Mouse (Mus musculus) liver, embryonic 14.5 days (tissue): Measurements from ENCODE around the gene Tesk1. TPM values are rescaled to one million over a fixed set of nuclear protein-coding genes. Genes with fewer than 3 reads are reported as not detected.
A peak's percentile ranks its signal among the peaks of the same experiment; 100 is the strongest.

Experiments used
- ATAC-seq: fragments of 200-750 bp; cut with Nextera tagmentation; 2 replicates; pipeline ENCODE4 v1.8.0; 2017; ENCODE audit warnings: moderate number of reproducible peaks, mild to moderate bottlenecking, moderate library complexity; ENCODE audit not compliant: insufficient read depth
- DNase-seq, 3 experiments: peaks; one replicate each; pipeline ENCODE4 v3.0.0-alpha.2; 2012 to 2013; ENCODE audit warnings: low read depth in 3 of 3, low spot score in 3 of 3
- H3K27ac ChIP-seq: fragments of 300-500 bp; sonication (generic); 2 replicates; pipeline ENCODE4 v1.5.1; 2014; ENCODE audit warnings: moderate library complexity, mild to moderate bottlenecking, control low read depth, inconsistent platforms
- H3K27me3 ChIP-seq: fragments of 300-500 bp; sonication (generic); 2 replicates; pipeline ENCODE4 v1.6.1; 2014; ENCODE audit warnings: mild to moderate bottlenecking, low read length, moderate library complexity; ENCODE audit not compliant: control insufficient read depth, insufficient read depth
- H3K36me3 ChIP-seq: fragments of 300-500 bp; sonication (generic); replicated peaks from 2 replicates; pipeline ENCODE4 v1.6.1; 2014; ENCODE audit warnings: low read depth; ENCODE audit not compliant: control insufficient read depth, insufficient read depth
- H3K4me1 ChIP-seq, 2 experiments: fragments of 200-500 bp in 1 of 2; fragments of 300-500 bp in 1 of 2; sonication (generic) in 1 of 2; replicated peaks; 2 replicates each; pipeline ENCODE4 v1.6.1; 2012 to 2014; ENCODE audit warnings: antibody characterized with exemption in 1 of 2, inconsistent platforms in 1 of 2, low read length in 1 of 2; ENCODE audit not compliant: control insufficient read depth in 2 of 2, insufficient read depth in 2 of 2
- H3K4me2 ChIP-seq: fragments of 300-500 bp; sonication (generic); 2 replicates; pipeline ENCODE4 v1.6.1; 2014; ENCODE audit warnings: low read depth, mild to moderate bottlenecking, control low read depth, moderate library complexity
- H3K4me3 ChIP-seq, 2 experiments: fragments of 200-500 bp in 1 of 2; fragments of 300-500 bp in 1 of 2; sonication (generic) in 1 of 2; 2 replicates each; pipeline ENCODE4 v1.5.1; 2012 to 2014; ENCODE audit warnings: low read depth in 2 of 2, low read length in 2 of 2, mild to moderate bottlenecking in 2 of 2, control low read depth in 1 of 2, inconsistent platforms in 1 of 2, moderate library complexity in 1 of 2; ENCODE audit not compliant: insufficient read depth in 1 of 2
- H3K9ac ChIP-seq: fragments of 300-500 bp; sonication (generic); replicated peaks from 2 replicates; pipeline ENCODE4 v1.6.1; 2014; ENCODE audit warnings: mild to moderate bottlenecking, control low read depth, moderate library complexity
- H3K9me3 ChIP-seq: fragments of 300-500 bp; sonication (generic); 2 replicates; pipeline ENCODE4 v1.6.1; 2016; ENCODE audit warnings: low read length, mixed read lengths; ENCODE audit not compliant: control insufficient read depth
- CTCF ChIP-seq: IDR thresholded peaks from 2 replicates; pipeline ENCODE4 v1.5.1; 2016; ENCODE audit warnings: antibody characterized with exemption, low read depth, control low read depth
- EP300 ChIP-seq: IDR thresholded peaks from 2 replicates; pipeline ENCODE4 v1.6.1; 2016; ENCODE audit warnings: antibody characterized with exemption, low read depth
- WGBS: fragments of 180-500 bp; shearing (Covaris S2); extraction: QIAGEN DNeasy Blood & Tissue Kit; methylation state at CpG from one replicate; pipeline ENCODE4 v1.1.7; 2014; ENCODE audit not compliant: insufficient replicate concordance; 5-methylcytosine and 5-hydroxymethylcytosine counted together
- polyA plus RNA-seq, 2 experiments: library from polyadenylated mRNA; depleted of rRNA in 1 of 2; stranded (reverse) in 1 of 2; unstranded in 1 of 2; fragments of >200 nt; fragmentation: Nextera tagmentation in 1 of 2; extraction: Ambion mirVana in 1 of 2; gene quantifications; 2 replicates each; pipeline versions ENCODE4 v1.2.1 to v1.2.3; 2012 to 2014

Gene Tesk1
- polyA plus RNA-seq, 2 experiments = 0.65 to 3.3 TPM

- no peak for TF ChIP-seq CTCF
- no peak for TF ChIP-seq EP300
- H3K9me3 ChIP-seq = no peaks in the 10 kb centered on the region
- ATAC-seq (peak; percentile 61), DNase-seq (peak; percentile 45 to 53 (median 47))
- peak overlapping the region; percentile 94 for H3K4me2 ChIP-seq
- peak overlapping the region; percentile 41 for H3K9ac ChIP-seq
- peak overlapping the region; percentile 58 to 69 for H3K4me3 ChIP-seq
- no peaks in the 10 kb centered on the region for H3K36me3 ChIP-seq
- H3K27ac ChIP-seq = peak overlapping the region; percentile 4; the same call in 1 of the 2 replicates
- under 1% methylated on average over 87 of the region's 88 CpGs for WGBS
- 0 out of 4 replicates have a peak, but pooled peaks cover 0 to 2% of the 10 kb centered on the region in 2 experiments for H3K4me1 ChIP-seq
- peaks cover 10% of the 10 kb centered on the region for H3K27me3 ChIP-seq
These were observed 970 bp downstream of the Tesk1 start for GRCm38 (mm10) chr4:43442456-43443361.

- ATAC-seq (no peak), DNase-seq (no peak)
- Histone ChIP-seq H3K4me1 (0 out of 4 replicates have a peak, but pooled peaks cover 0 to 2% of the 10 kb centered on the region in 2 experiments), H3K4me3 (peak overlapping the region; percentile 27 to 58), H3K36me3 (no peaks in the 10 kb centered on the region), H3K27ac (no peak overlapping the region), H3K9ac (peak overlapping the region; percentile 41), H3K4me2 (peak overlapping the region; percentile 94), H3K9me3 (no peaks in the 10 kb centered on the region), H3K27me3 (peaks cover 10% of the 10 kb centered on the region)
- TF ChIP-seq EP300 (no peak), CTCF (no peak)
- WGBS = 4% methylated on average over 28 of the region's 28 CpGs
These were observed 1.8 kb downstream of the Tesk1 start for GRCm38 (mm10) chr4:43443511-43443910.

GRCm38 (mm10) chr4:43447251-43447650 is 5.5 kb downstream of the Tesk1 start:
- no peak for DNase-seq
- TF ChIP-seq EP300 = no peak
- TF ChIP-seq CTCF = no peak
- peaks cover 13% of the 10 kb centered on the region for H3K27me3 ChIP-seq
- no peaks in the 10 kb centered on the region for H3K36me3 ChIP-seq
- H3K9me3 ChIP-seq = no peaks in the 10 kb centered on the region
- 83% methylated on average over 13 of the region's 13 CpGs for WGBS
- 0 out of 4 replicates have a peak, but pooled peaks cover 0 to 2% of the 10 kb centered on the region in 2 experiments for H3K4me1 ChIP-seq
- no peak overlapping the region for H3K4me2 ChIP-seq
- ATAC-seq = no peak
- H3K4me3 ChIP-seq = no peak overlapping the region
- no peak overlapping the region for H3K27ac ChIP-seq
- no peak overlapping the region for H3K9ac ChIP-seq

GRCm38 (mm10) chr4:43448554-43448953 is 6.8 kb downstream of the Tesk1 start:
- TF ChIP-seq EP300 (no peak), CTCF (no peak)
- 60% methylated on average over 3 of the region's 3 CpGs for WGBS
- Histone ChIP-seq H3K9me3 (no peaks in the 10 kb centered on the region), H3K27me3 (peaks cover 19% of the 10 kb centered on the region), H3K4me2 (no peak overlapping the region), H3K9ac (no peak overlapping the region), H3K4me3 (no peak overlapping the region), H3K36me3 (no peaks in the 10 kb centered on the region), H3K27ac (no peak overlapping the region), H3K4me1 (no peaks in the 10 kb centered on the region)
- no peak for DNase-seq
- ATAC-seq = no peak

GRCm38 (mm10) chr4:43452315-43452714 is 10.6 kb downstream of the Tesk1 start:
- WGBS = 33% methylated on average over 11 of the region's 11 CpGs
- no peak overlapping the region for H3K9ac ChIP-seq
- peaks cover 26% of the 10 kb centered on the region for H3K27me3 ChIP-seq
- no peaks in the 10 kb centered on the region for H3K9me3 ChIP-seq
- no peak overlapping the region for H3K4me3 ChIP-seq
- no peak overlapping the region for H3K27ac ChIP-seq
- H3K36me3 ChIP-seq = no peaks in the 10 kb centered on the region
- no peak for DNase-seq
- no peak for ATAC-seq
- TF ChIP-seq EP300 = no peak
- TF ChIP-seq CTCF = no peak
- H3K4me1 ChIP-seq = no peaks in the 10 kb centered on the region
- H3K4me2 ChIP-seq = no peak overlapping the region
